Mouse (Mus musculus): ENCODE results near the gene Gtf3c5.
A peak's percentile ranks its signal among the peaks of the same experiment; 100 is the strongest.

The Gtf3c5 gene

GRCm38 (mm10) chr2:28534436-28535262, 48.9 kb downstream of the Gtf3c5 start:
- no peak for DNase-seq (ENCODE audit: low spot score)

- DNase-seq (ENCODE audit: low spot score): no peak
Measured at GRCm38 (mm10) chr2:28533901-28534435, 49.6 kb downstream of the Gtf3c5 start.

GRCm38 (mm10) chr2:28532938-28533771, 50.4 kb downstream of the Gtf3c5 start:
- DNase-seq (ENCODE audit: low spot score): peak; percentile 83

GRCm38 (mm10) chr2:28530311-28530710, 53.2 kb downstream of the Gtf3c5 start:
- no peak for DNase-seq (ENCODE audit: low spot score)

GRCm38 (mm10) chr2:28529856-28530255, 53.7 kb downstream of the Gtf3c5 start:
- DNase-seq (ENCODE audit: low spot score): no peak

- DNase-seq (ENCODE audit: low spot score): no peak
Measured at GRCm38 (mm10) chr2:28528354-28528730, 55.2 kb downstream of the Gtf3c5 start.

- no peak for DNase-seq (ENCODE audit: low spot score)
Measured at GRCm38 (mm10) chr2:28527436-28528353, 55.9 kb downstream of the Gtf3c5 start.

GRCm38 (mm10) chr2:28525943-28526876, 57.3 kb downstream of the Gtf3c5 start:
- no peak for DNase-seq (ENCODE audit: low spot score)

- DNase-seq (ENCODE audit: low spot score): no peak
Measured at GRCm38 (mm10) chr2:28525219-28525942, 58.2 kb downstream of the Gtf3c5 start.

- DNase-seq (ENCODE audit: low spot score): no peak
Measured at GRCm38 (mm10) chr2:28524406-28524805, 59.1 kb downstream of the Gtf3c5 start.

GRCm38 (mm10) chr2:28523643-28524117, 59.9 kb downstream of the Gtf3c5 start:
- DNase-seq (ENCODE audit: low spot score): peak; percentile 61

GRCm38 (mm10) chr2:28522166-28522565, 61.4 kb downstream of the Gtf3c5 start:
- no peak for DNase-seq (ENCODE audit: low spot score)

GRCm38 (mm10) chr2:28521571-28522151, 61.9 kb downstream of the Gtf3c5 start:
- no peak for DNase-seq (ENCODE audit: low spot score)

- DNase-seq (ENCODE audit: low spot score): no peak
Measured at GRCm38 (mm10) chr2:28520581-28520980, 63.0 kb downstream of the Gtf3c5 start.

- DNase-seq (ENCODE audit: low spot score): no peak
Measured at GRCm38 (mm10) chr2:28518231-28518630, 65.3 kb downstream of the Gtf3c5 start.

- DNase-seq (ENCODE audit: low spot score): no peak
Measured at GRCm38 (mm10) chr2:28517206-28517909, 66.2 kb downstream of the Gtf3c5 start.
